Mouse (Mus musculus): Measurements from ENCODE around the gene Tekt2.

Tekt2 gene

GRCm38 (mm10) chr4:126309211-126309921 is 16.1 kb downstream of the Tekt2 start:
- peak in 1 of 2 experiments; percentile 56 for DNase-seq (ENCODE audit: low spot score in 2 of 2)

DNA sequence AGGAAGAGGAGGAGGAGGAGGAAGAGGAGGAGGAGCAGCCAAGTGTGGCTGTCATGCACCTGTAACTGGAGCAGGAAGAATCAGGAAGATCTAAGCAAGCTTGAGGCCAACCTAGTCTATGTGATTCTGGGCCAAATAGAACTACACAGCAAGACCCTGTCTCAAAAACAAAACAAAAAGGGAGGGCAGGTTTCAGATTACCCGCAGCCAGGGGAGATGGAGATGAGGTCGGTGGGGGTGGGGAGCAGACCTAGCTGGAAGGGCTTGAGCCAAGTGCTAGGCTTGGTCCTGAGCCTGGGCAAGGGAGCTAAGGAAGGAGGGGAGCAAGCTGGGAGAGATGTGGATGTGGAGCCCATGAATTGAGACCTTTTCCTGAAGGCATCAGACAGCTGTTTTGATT is 18.7 kb downstream of the Tekt2 start:
- no peak for DNase-seq (ENCODE audit: low spot score in 2 of 2)

DNA sequence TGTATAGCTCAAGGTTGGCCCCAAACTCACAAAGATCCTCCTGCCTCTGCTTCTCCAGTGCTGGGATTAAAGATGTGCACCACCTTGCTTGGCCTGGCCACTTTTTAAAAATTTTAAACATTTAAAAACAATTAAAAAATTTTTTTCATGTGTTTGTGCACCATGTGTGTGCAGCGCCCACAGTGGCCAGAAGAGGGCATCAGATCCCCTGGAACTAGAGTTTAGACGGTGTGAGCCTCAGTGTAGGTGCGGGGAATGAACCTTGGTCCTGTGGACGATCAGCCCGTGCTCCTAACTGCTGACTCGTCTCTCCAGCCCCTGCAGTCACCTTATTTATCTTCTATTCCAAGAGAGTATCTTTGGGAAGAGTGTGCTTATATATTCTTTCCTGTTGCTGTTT is 19.4 kb downstream of the Tekt2 start:
- DNase-seq (ENCODE audit: low spot score in 2 of 2): no peak

GRCm38 (mm10) chr4:126305428-126305827 is 20.1 kb downstream of the Tekt2 start:
- DNase-seq (ENCODE audit: low spot score in 2 of 2): no peak

DNA sequence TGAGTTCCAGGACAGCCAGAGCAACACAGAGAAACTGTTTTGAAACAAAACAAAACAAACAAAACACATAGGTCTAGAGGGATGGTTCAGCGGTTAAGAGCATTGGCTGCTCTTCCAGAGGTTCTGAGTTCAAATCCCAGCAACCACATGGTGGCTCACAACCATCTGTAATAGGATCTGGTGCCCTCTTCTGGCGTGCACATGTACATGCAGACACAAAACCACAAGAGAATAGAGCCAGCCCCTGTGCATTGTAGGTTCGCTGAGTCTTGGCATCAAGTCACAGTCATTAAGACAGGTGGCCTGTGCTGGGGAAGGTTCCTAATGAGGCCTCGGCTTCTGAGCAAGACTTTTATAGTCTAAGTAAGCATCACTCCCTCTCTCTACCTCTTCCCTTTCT is 21.6 kb downstream of the Tekt2 start:
- DNase-seq (ENCODE audit: low spot score in 2 of 2): no peak

DNA sequence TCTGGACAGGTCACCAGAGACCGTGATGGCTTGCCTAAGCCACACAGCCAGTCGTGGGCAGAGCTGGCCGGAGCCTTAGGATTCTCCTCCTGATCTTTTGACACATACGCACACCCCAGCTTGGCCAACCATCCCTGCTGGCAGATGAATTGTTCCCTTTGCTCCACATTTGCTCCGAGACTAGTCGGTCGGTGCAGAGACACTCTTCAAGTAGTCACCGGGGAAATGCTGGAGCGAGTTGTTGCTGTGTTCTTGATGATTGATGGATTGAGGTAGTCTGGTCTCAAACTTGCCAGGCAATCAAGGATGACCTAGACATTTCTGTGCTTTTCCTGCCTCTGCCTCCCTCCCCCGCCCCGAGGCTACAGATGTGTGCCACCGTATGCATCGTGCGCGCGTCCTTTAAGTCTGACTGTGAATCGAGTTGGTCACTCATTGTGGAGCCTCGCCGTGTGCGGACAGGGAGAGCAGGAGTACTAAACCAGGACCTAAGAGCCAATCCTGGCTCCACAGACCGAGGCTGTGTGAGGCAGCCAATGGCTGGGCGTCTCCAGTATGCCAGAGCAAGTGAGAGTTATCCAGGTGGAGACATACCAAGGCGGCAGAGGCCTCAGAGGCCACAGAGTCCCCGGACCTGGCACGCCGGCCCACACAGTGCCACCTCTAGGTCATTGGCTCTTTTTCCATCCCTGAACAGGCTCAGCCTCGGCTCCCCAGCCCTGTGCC is 23.7 kb downstream of the Tekt2 start:
- no peak for DNase-seq (ENCODE audit: low spot score in 2 of 2)

- DNase-seq (ENCODE audit: low spot score in 2 of 2): no peak
These were observed 24.4 kb downstream of the Tekt2 start for GRCm38 (mm10) chr4:126300916-126301583.

DNA sequence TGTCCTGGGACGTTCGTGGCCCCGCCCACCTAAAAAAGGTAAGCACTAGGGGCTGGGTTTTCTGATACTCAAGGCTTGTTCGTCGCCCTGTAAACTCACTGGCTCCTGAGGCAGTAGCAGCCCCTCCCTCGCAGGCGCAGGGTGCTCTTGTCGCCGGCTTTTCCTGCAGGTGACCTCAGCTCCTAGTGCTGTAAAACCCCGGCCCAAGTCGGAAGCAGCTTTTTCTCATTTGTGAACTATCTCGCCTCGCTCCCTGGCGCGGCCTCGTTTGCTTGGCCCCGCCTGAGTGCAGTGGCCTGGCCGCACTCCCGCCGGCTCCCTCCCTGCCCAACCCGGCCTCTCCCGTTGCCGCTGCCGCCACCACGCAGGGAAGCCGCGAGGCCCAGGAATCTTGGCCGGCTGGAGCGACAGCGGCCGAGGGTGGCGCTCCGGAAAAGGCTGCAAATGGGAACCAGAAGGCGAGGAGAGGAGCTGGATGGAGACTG is 28.8 kb downstream of the Tekt2 start:
- DNase-seq (ENCODE audit: low spot score in 2 of 2): no peak

DNA sequence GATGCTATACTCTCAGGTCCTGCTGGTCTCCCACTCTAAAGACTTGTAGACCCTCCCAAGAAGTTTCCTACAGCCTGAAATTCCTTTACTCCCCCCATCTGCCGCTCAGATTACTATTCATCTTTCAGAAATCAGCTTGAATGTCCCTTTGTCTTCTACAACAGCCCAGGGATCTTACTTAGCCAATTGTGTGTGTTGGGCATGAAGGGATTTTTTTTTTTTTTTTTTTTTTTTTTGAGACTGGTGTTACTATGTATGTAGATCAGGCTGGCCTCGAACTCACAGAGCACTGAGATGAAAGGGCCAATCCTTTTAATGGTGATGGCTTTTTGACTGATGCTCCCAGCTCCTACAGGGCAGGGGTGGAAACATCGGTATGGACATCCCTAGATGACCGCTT is 29.6 kb downstream of the Tekt2 start:
- DNase-seq (ENCODE audit: low spot score in 2 of 2): no peak

DNA sequence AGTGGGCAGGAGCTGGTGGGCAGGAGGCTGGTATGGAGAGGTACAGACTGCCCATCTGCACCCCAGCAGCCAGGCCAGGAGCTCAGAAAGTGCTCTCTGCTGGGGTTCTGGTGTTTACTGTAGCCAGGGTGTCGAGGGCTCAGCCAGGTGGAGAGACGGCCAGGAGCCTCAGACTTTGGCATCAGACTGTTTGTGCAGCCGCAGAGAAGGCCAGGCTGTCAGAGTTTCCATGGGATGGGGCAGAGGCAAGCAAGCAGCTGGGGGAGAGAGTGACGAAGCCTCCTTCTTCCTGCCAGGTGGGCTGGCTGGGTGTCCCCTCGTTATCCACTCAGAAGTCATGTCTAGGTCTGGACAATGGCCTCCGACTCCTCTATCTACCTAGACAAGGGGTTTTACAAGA is 30.3 kb downstream of the Tekt2 start:
- no peak for DNase-seq (ENCODE audit: low spot score in 2 of 2)

GRCm38 (mm10) chr4:126291196-126291595 is 34.3 kb downstream of the Tekt2 start:
- no peak for DNase-seq (ENCODE audit: low spot score in 2 of 2)

- DNase-seq (ENCODE audit: low spot score in 2 of 2): no peak
These were observed 35.2 kb downstream of the Tekt2 start for GRCm38 (mm10) chr4:126290314-126290713.

GRCm38 (mm10) chr4:126288085-126288666 is 37.3 kb downstream of the Tekt2 start:
- DNase-seq (ENCODE audit: low spot score in 2 of 2): no peak

- no peak for DNase-seq (ENCODE audit: low spot score in 2 of 2)
These were observed 38.0 kb downstream of the Tekt2 start for GRCm38 (mm10) chr4:126287302-126287995.

- no peak for DNase-seq (ENCODE audit: low spot score in 2 of 2)
These were observed 39.0 kb downstream of the Tekt2 start, which contains the start of gene Col8a2 for GRCm38 (mm10) chr4:126286492-126286891. Gene Col8a2 (plus strand): TSS chr4:126286793.

DNA sequence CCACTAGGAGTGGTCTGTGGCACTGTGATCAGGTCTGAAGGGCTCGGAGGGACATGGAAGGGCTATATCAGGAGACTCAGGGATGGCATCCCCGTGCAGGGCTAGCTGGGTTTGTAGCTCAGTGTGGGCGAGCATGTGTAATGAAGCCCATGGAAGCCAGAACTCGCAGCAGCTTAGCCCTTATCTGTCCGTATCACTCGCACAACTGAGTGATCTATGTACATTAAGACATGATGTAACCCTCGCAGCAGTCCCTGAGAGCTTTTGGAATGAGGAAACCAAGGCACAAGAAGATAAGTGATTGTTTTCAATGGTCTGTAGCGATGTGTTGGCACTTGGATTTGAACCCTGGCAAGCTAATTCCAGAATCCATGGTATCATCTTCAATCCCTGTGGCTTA is 41.9 kb downstream of the Tekt2 start:
- no peak for DNase-seq (ENCODE audit: low spot score in 2 of 2)

DNA sequence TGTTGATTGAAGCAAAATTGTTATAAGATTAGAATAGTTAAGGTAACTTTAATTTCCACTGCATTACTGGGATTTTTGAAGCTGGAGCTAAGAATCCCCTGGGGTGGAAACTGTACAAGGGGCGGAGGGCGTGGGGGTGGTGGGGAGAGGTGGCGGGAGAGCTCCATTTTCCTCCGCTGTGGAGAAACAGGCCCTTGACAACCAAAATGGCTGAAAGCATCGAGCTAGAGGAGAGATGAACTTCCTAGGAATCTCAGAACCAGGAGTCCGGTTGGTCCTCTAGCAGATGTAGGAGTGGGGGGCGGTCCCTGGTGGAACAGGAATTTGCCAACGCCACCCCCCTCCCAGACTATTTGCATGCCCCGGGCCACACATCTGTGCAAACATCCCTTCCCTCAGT is 43.8 kb downstream of the Tekt2 start:
- no peak for DNase-seq (ENCODE audit: low spot score in 2 of 2)

GRCm38 (mm10) chr4:126278961-126279360 is 46.5 kb downstream of the Tekt2 start:
- no peak for DNase-seq (ENCODE audit: low spot score in 2 of 2)

GRCm38 (mm10) chr4:126278565-126278915 is 46.9 kb downstream of the Tekt2 start:
- no peak for DNase-seq (ENCODE audit: low spot score in 2 of 2)

DNA sequence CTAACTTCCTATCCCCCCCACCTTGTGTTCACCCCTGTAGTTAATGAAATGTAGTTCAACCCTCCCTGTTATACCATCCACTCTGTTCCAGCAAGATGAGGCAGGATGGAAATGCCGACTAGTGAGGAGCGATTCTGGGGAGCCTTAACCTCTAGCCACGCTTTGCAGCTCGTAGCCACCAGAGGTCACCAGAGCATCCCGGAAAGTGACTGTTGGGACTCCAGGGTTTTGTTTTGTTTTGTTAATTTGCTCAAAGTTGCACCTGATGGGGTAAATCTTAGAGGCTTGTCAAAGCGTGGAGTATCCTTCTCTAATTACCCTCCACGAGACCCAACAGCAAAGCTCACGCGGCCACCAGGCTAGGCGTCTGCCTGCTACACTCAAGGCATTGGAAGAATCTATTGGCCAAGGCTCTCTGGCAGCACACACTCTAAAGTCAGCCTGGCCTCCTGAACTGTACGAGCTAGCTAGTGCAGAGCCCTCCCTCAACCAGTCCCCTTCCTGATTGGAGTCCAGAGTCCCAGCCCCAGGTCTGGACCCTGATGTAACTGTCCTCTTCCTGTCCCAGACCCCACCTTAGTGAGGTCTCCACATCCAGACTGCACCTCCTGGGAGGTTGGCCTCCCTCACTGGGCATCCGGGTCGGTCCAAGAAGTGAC is 47.5 kb downstream of the Tekt2 start:
- DNase-seq (ENCODE audit: low spot score in 2 of 2): no peak

DNA sequence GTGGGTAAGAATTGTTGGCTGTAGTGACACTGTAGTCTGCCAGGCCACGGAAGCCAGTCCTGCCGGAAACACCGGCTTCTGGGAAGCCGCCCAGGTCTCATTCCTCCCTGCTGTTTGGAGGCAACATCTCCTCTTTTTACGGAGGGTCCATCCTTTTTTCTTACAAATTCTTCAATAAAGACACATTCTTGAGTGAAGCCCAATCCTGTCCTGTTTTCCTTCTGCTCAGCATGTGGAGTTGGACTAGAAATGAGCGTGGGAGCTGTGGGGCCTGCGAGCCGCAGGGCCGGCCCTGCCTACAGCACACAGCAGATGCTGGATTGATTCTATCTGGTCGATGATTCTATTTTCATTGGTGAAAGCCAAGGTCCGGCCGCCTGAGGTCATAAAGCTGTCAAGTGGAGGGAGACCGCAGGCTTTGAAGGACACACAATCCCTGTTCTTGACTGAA is 49.8 kb downstream of the Tekt2 start:
- no peak for DNase-seq (ENCODE audit: low spot score in 2 of 2)
